Comparison of ENCODE assay signal across 26 mouse cellular contexts in genomic region chr7:25233061-25233460, GRCm38 (mm10). TPM values are rescaled to one million over a fixed set of nuclear protein-coding genes. Genes with fewer than 3 reads are reported as not detected.
DNase-seq lines count a peak whose midpoint lies in the region; ATAC-seq lines count a peak whose summit lies in the region.
"Had no signal": no experiment of that assay in that cellular context is flagged by ENCODE, and none has a peak within 500 bp of the region (broad histone marks: within the 10 kb centered on the region; RNA-seq: fewer than 3 reads in every experiment).

No protein-coding gene starts in this region.

- 0 out of 2 replicates have a peak overlapping the region, but pooled peaks have one; percentile 0 for H3K27ac ChIP-seq in liver, embryonic 13.5 days
- H3K27ac ChIP-seq in liver, embryonic 12.5 days, result no peak overlapping the region
- no peak overlapping the region for H3K27ac ChIP-seq in forebrain, embryonic 10.5 days
- H3K27ac ChIP-seq: forebrain, embryonic 12.5 days; heart, embryonic 13.5 days; hindbrain, embryonic 13.5 days; kidney, embryonic 15.5 days; lung, embryonic 15.5 days; midbrain, embryonic 10.5 days; stomach, postnatal 0 days had no signal

- no peak for ATAC-seq in cerebellum, adult (ENCODE audit: insufficient number of reproducible peaks, low FRiP score, low TSS enrichment)
- ATAC-seq in liver, embryonic 13.5 days (ENCODE audit: low read depth), result no peak
- ATAC-seq in liver, embryonic 12.5 days, result no peak
- ATAC-seq: forebrain, postnatal 0 days had no signal

- H3K9me3 ChIP-seq in liver, embryonic 13.5 days (replicated peaks), result no peaks in the 10 kb centered on the region
- H3K9me3 ChIP-seq in liver, embryonic 12.5 days (replicated peaks), result no peaks in the 10 kb centered on the region
- H3K9me3 ChIP-seq in forebrain, embryonic 10.5 days, result no peaks in the 10 kb centered on the region
- H3K9me3 ChIP-seq: forebrain, embryonic 12.5 days; G1E; heart, embryonic 13.5 days; hindbrain, embryonic 13.5 days; kidney, embryonic 15.5 days; lung, embryonic 15.5 days; midbrain, embryonic 10.5 days had no signal

- no peaks in the 10 kb centered on the region for H3K27me3 ChIP-seq in liver, embryonic 13.5 days
- H3K27me3 ChIP-seq in liver, embryonic 12.5 days (replicated peaks), result no peaks in the 10 kb centered on the region
- H3K27me3 ChIP-seq in forebrain, embryonic 10.5 days (ENCODE audit: poor library complexity, severe bottlenecking), result no peaks in the 10 kb centered on the region
- H3K27me3 ChIP-seq: forebrain, embryonic 12.5 days; heart, embryonic 13.5 days; hindbrain, embryonic 13.5 days; kidney, embryonic 15.5 days; lung, embryonic 15.5 days had no signal

- DNase-seq in cerebellum, adult 9-11 months, result peak; percentile 34
- DNase-seq in liver, embryonic 13.5 days, result no peak
- peak; percentile 65 to 79 for DNase-seq in thymus, adult 18-20 months
- peak; percentile 82 for DNase-seq in thymus, postnatal 25 days
- no peak for DNase-seq in forebrain, embryonic 10.5 days (ENCODE audit: extremely low spot score, low spot score)
- DNase-seq in retina, postnatal 1 day, result no peak
- DNase-seq: adrenal gland, postnatal 14 days; cerebellum, adult 11-12 months; cerebellum, postnatal 10 days; forebrain, postnatal 0 days; heart, postnatal 4 days; kidney, adult 18-20 months; liver; right cerebral cortex, adult 18-20 months; right cerebral cortex, postnatal 4 days had no signal

- H3K36me3 ChIP-seq in liver, embryonic 13.5 days, result peaks cover 81% of the 10 kb centered on the region
- peaks cover 79% of the 10 kb centered on the region for H3K36me3 ChIP-seq in liver, embryonic 12.5 days
- H3K36me3 ChIP-seq in forebrain, embryonic 10.5 days (replicated peaks), result peaks cover 77% of the 10 kb centered on the region

- no peak overlapping the region for H3K4me2 ChIP-seq in liver, embryonic 13.5 days
- no peak overlapping the region for H3K4me2 ChIP-seq in liver, embryonic 12.5 days
- H3K4me2 ChIP-seq: forebrain, embryonic 12.5 days; heart, embryonic 13.5 days; hindbrain, embryonic 13.5 days; kidney, embryonic 15.5 days; lung, embryonic 15.5 days had no signal

- no peak overlapping the region for H3K4me3 ChIP-seq in liver, embryonic 13.5 days (replicated peaks)
- H3K4me3 ChIP-seq in liver, embryonic 12.5 days, result no peak overlapping the region
- no peak overlapping the region for H3K4me3 ChIP-seq in forebrain, embryonic 10.5 days
- H3K4me3 ChIP-seq: erythroblast, embryonic 14.5 days; forebrain, embryonic 12.5 days; heart, embryonic 13.5 days; hindbrain, embryonic 13.5 days; kidney, embryonic 15.5 days; lung, embryonic 15.5 days; midbrain, embryonic 10.5 days had no signal

- H3K9ac ChIP-seq in liver, embryonic 13.5 days, result no peak overlapping the region
- H3K9ac ChIP-seq in liver, embryonic 12.5 days, result no peak overlapping the region
- H3K9ac ChIP-seq: forebrain, embryonic 12.5 days; forebrain, postnatal 0 days; heart, embryonic 13.5 days; hindbrain, embryonic 13.5 days; kidney, embryonic 15.5 days; lung, embryonic 15.5 days had no signal

- peaks cover 26% of the 10 kb centered on the region for H3K4me1 ChIP-seq in liver, embryonic 13.5 days (replicated peaks)
- H3K4me1 ChIP-seq in liver, embryonic 12.5 days, result peaks cover 29% of the 10 kb centered on the region
- peaks cover 19% of the 10 kb centered on the region for H3K4me1 ChIP-seq in forebrain, embryonic 10.5 days

- WGBS in liver, embryonic 13.5 days (ENCODE audit: insufficient replicate concordance), result 59% methylated on average over 2 of the region's 2 CpGs
- 75% methylated on average over 2 of the region's 2 CpGs for WGBS in liver, embryonic 12.5 days (ENCODE audit: insufficient replicate concordance)
- 91% methylated on average over 2 of the region's 2 CpGs for WGBS in forebrain, embryonic 10.5 days

RNA-seq across cellular contexts. Expression of gene Gsk3a, which starts 4.6 kb away (rescaled TPM):
- 6.2 and 6.3 TPM in 2 replicates for polyA plus RNA-seq in liver, embryonic 13.5 days (2015; fragmentation: Nextera tagmentation; extraction: Ambion mirVana)
- polyA plus RNA-seq in liver, embryonic 12.5 days (2016; fragmentation: Nextera tagmentation; extraction: Ambion mirVana), result 13.0 and 14.4 TPM in 2 replicates
- polyA plus RNA-seq in forebrain, embryonic 10.5 days (2016; fragmentation: Nextera tagmentation; extraction: Ambion mirVana), result 10.7 and 10.8 TPM in 2 replicates

RNA-seq across cellular contexts. Expression of gene Zfp526, which starts 11.8 kb away (rescaled TPM):
- 2.0 and 2.1 TPM in 2 replicates for polyA plus RNA-seq in liver, embryonic 13.5 days (2015; fragmentation: Nextera tagmentation; extraction: Ambion mirVana)
- polyA plus RNA-seq in liver, embryonic 12.5 days (2016; fragmentation: Nextera tagmentation; extraction: Ambion mirVana), result 2.3 and 2.8 TPM in 2 replicates
- 2.6 and 2.9 TPM in 2 replicates for polyA plus RNA-seq in forebrain, embryonic 10.5 days (2016; fragmentation: Nextera tagmentation; extraction: Ambion mirVana)

RNA-seq across cellular contexts. Expression of gene Dedd2, which starts 12.6 kb away (rescaled TPM):
- 27.0 and 27.6 TPM in 2 replicates for polyA plus RNA-seq in liver, embryonic 13.5 days (2015; fragmentation: Nextera tagmentation; extraction: Ambion mirVana)
- polyA plus RNA-seq in liver, embryonic 12.5 days (2016; fragmentation: Nextera tagmentation; extraction: Ambion mirVana), result 31.4 and 33.4 TPM in 2 replicates
- polyA plus RNA-seq in forebrain, embryonic 10.5 days (2016; fragmentation: Nextera tagmentation; extraction: Ambion mirVana), result 8.8 and 10.7 TPM in 2 replicates

RNA-seq across cellular contexts. Expression of gene Erf, which starts 17.5 kb away (rescaled TPM):
- polyA plus RNA-seq in liver, embryonic 13.5 days (2015; fragmentation: Nextera tagmentation; extraction: Ambion mirVana), result 4.3 TPM in 2 replicates
- polyA plus RNA-seq in liver, embryonic 12.5 days (2016; fragmentation: Nextera tagmentation; extraction: Ambion mirVana), result 6.5 and 7.5 TPM in 2 replicates
- polyA plus RNA-seq in forebrain, embryonic 10.5 days (2016; fragmentation: Nextera tagmentation; extraction: Ambion mirVana), result 8.4 and 10.1 TPM in 2 replicates

RNA-seq across cellular contexts. Expression of gene Cic, which starts 34.4 kb away (rescaled TPM):
- polyA plus RNA-seq in liver, embryonic 13.5 days (2015; fragmentation: Nextera tagmentation; extraction: Ambion mirVana), result 9.7 and 10.4 TPM in 2 replicates
- 17.0 TPM in 2 replicates for polyA plus RNA-seq in liver, embryonic 12.5 days (2016; fragmentation: Nextera tagmentation; extraction: Ambion mirVana)
- polyA plus RNA-seq in forebrain, embryonic 10.5 days (2016; fragmentation: Nextera tagmentation; extraction: Ambion mirVana), result 19.4 and 20.6 TPM in 2 replicates

Comparison
In these comparisons a context has a peak if more than half of its experiments do, and no peak if none do; other contexts are left out.
1. DNase-seq: peak in cerebellum, adult 9-11 months (single experiment), thymus, adult 18-20 months (2 of 2) and thymus, postnatal 25 days (single experiment); none in liver, embryonic 13.5 days (single experiment), forebrain, embryonic 10.5 days (single experiment) and retina, postnatal 1 day (single experiment).